Mouse (Mus musculus) forebrain, embryonic 15.5 days (tissue): ENCODE results near the gene Sbno2. TPM values are rescaled to one million over a fixed set of nuclear protein-coding genes. Genes with fewer than 3 reads are reported as not detected.
A peak's percentile ranks its signal among the peaks of the same experiment; 100 is the strongest.

Experiments used
- ATAC-seq: fragments of 200-750 bp; cut with Nextera tagmentation; replicated peaks from 2 replicates; pipeline ENCODE4 v1.8.0; 2017; ENCODE audit warnings: mild to moderate bottlenecking, moderate TSS enrichment, moderate library complexity
- H3K27ac ChIP-seq: fragments of 300-500 bp; sonication (generic); replicated peaks from 2 replicates; pipeline ENCODE4 v1.5.1; 2015; ENCODE audit warnings: mild to moderate bottlenecking, inconsistent platforms
- H3K27me3 ChIP-seq: fragments of 300-500 bp; sonication (generic); 2 replicates; pipeline ENCODE4 v1.6.1; 2015; ENCODE audit warnings: inconsistent platforms
- H3K36me3 ChIP-seq: fragments of 300-500 bp; sonication (generic); 2 replicates; pipeline ENCODE4 v1.6.1; 2015; ENCODE audit warnings: mild to moderate bottlenecking, inconsistent platforms
- H3K4me1 ChIP-seq: fragments of 300-500 bp; sonication (generic); 2 replicates; pipeline ENCODE4 v1.6.1; 2015; ENCODE audit warnings: inconsistent platforms
- H3K4me2 ChIP-seq: fragments of 300-500 bp; sonication (generic); replicated peaks from 2 replicates; pipeline ENCODE4 v1.6.1; 2015; ENCODE audit warnings: mild to moderate bottlenecking, inconsistent platforms
- H3K4me3 ChIP-seq: fragments of 300-500 bp; sonication (generic); 2 replicates; pipeline ENCODE4 v1.5.1; 2015; ENCODE audit warnings: mild to moderate bottlenecking, inconsistent platforms
- H3K9ac ChIP-seq: fragments of 300-500 bp; sonication (generic); replicated peaks from 2 replicates; pipeline ENCODE4 v1.6.1; 2015; ENCODE audit warnings: mild to moderate bottlenecking, inconsistent platforms
- H3K9me3 ChIP-seq: fragments of 300-500 bp; sonication (generic); 2 replicates; pipeline ENCODE4 v1.6.1; 2016; ENCODE audit warnings: inconsistent platforms
- WGBS: fragments of 180-500 bp; shearing (Covaris S2); methylation state at CpG from one replicate; pipeline ENCODE4 v1.1.7; 2015; ENCODE audit warnings: mixed read lengths; 5-methylcytosine and 5-hydroxymethylcytosine counted together
- polyA plus RNA-seq: library from polyadenylated mRNA; unstranded; fragments of >200 nt; fragmentation: Nextera tagmentation; extraction: Ambion mirVana; gene quantifications from 2 replicates; pipeline ENCODE4 v1.2.1, GENCODE M21; 2015

Gene Sbno2
- polyA plus RNA-seq: 13.4 TPM in 2 replicates

- no peak for ATAC-seq
- Histone ChIP-seq H3K9ac (no peak within 1 kb of the TSS), H3K36me3 (no peaks in the 10 kb centered on the region), H3K4me3 (no peak within 1 kb of the TSS), H3K4me1 (peaks cover 18% of the 10 kb centered on the region), H3K9me3 (no peaks in the 10 kb centered on the region), H3K27ac (no peak within 1 kb of the TSS), H3K27me3 (no peaks in the 10 kb centered on the region), H3K4me2 (no peak within 1 kb of the TSS)
- WGBS: 71% methylated on average over 5 of the region's 5 CpGs
These were observed at the start of gene Sbno2 for GRCm38 (mm10) chr10:80105460-80105859. Sbno2 (minus strand) TSS chr10:80105571.

DNA sequence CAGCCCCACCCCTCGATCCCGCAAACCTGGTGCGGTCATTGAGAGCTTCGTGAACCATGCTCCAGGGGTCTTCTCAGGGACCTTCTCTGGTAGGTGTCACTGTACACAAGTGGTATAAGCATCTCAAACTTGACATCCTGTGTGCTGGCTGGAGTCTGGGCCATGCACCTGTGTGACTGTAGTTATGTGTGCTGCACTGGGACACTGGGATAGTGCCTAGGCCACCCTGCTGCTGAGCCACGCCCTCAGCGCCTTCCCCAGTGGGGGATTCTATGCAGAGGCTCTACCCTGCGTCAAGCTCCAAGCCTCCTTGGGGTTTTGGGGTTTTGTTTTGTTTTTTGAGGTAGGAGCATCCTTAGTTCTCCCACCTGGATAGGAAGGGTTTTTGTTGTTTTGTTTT, 49.0 kb upstream of the Sbno2 start:
- H3K27me3 ChIP-seq: no peaks in the 10 kb centered on the region
- H3K4me1 ChIP-seq: peaks cover 78% of the 10 kb centered on the region
- no peak for ATAC-seq
- H3K4me2 ChIP-seq: no peak overlapping the region
- no peak overlapping the region; the same call in 1 of the 2 replicates for H3K9ac ChIP-seq
- WGBS: 85% methylated on average over 7 of the region's 7 CpGs
- no peak overlapping the region for H3K4me3 ChIP-seq
- peak overlapping the region; percentile 31; the same call in 1 of the 2 replicates for H3K27ac ChIP-seq
- H3K9me3 ChIP-seq: no peaks in the 10 kb centered on the region
- peaks cover 56% of the 10 kb centered on the region for H3K36me3 ChIP-seq

DNA sequence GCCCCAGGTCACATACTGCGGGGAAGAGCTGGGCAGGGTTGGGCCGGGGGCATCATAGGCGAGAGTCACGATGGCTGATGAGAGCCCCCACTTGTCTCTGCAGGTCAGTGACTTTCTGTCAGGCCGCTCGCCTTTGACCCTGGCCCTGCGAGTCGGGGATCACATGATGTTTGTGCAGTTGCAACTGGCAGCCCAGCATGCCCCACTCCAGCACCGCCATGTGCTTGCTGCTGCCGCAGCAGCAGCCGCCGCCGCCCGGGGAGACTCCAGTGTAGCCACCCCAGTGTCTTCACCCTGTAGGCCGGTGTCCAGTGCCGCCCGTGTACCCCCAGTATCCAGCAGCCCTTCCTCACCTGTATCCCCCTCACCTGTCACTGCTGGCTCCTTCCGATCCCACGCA, 48.3 kb upstream of the Sbno2 start:
- ATAC-seq: no peak
- Histone ChIP-seq H3K36me3 (peaks cover 56% of the 10 kb centered on the region), H3K27ac (peak overlapping the region; percentile 100), H3K4me1 (peaks cover 71% of the 10 kb centered on the region), H3K9ac (peak overlapping the region; percentile 99; the same call in 1 of the 2 replicates), H3K9me3 (no peaks in the 10 kb centered on the region), H3K4me2 (peak overlapping the region; percentile 96), H3K4me3 (peak overlapping the region; percentile 80), H3K27me3 (no peaks in the 10 kb centered on the region)
- 86% methylated on average over 19 of the region's 19 CpGs for WGBS

DNA sequence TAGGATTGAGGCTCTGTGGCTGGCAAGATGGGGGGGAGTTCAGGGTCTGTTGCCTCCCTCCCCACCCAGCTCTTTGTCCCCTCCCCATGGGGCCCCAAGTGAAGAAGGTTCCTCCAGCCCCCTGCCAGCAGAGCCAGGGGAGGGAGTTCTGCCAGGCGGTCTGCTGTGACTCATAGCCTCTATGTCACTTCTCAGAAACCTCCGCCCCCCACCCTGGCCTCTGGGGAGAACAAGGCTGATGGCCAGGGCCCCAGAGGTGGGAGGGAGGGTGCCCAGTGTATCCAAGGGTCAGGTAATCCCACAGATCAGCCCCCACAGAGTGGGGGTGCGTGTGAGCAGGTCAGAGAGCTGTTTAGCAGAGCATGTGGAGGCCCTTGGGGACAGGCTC, 47.5 kb upstream of the Sbno2 start:
- H3K27ac ChIP-seq: peak overlapping the region; percentile 100
- ATAC-seq: no peak
- H3K9ac ChIP-seq: peak overlapping the region; percentile 99
- H3K4me3 ChIP-seq: peak overlapping the region; percentile 80
- H3K36me3 ChIP-seq: peaks cover 56% of the 10 kb centered on the region
- no peaks in the 10 kb centered on the region for H3K27me3 ChIP-seq
- 46% methylated on average over 3 of the region's 3 CpGs for WGBS
- H3K4me2 ChIP-seq: peak overlapping the region; percentile 96
- H3K9me3 ChIP-seq: no peaks in the 10 kb centered on the region
- H3K4me1 ChIP-seq: peaks cover 66% of the 10 kb centered on the region

GRCm38 (mm10) chr10:80152071-80152872, 46.9 kb upstream of the Sbno2 start:
- Histone ChIP-seq H3K27me3 (no peaks in the 10 kb centered on the region), H3K4me2 (peak overlapping the region; percentile 96), H3K4me1 (peaks cover 62% of the 10 kb centered on the region), H3K9me3 (no peaks in the 10 kb centered on the region), H3K4me3 (peak overlapping the region; percentile 80), H3K9ac (peak overlapping the region; percentile 99), H3K27ac (peak overlapping the region; percentile 100), H3K36me3 (peaks cover 53% of the 10 kb centered on the region)
- no peak for ATAC-seq
- 2% methylated on average over 15 of the region's 15 CpGs for WGBS

DNA sequence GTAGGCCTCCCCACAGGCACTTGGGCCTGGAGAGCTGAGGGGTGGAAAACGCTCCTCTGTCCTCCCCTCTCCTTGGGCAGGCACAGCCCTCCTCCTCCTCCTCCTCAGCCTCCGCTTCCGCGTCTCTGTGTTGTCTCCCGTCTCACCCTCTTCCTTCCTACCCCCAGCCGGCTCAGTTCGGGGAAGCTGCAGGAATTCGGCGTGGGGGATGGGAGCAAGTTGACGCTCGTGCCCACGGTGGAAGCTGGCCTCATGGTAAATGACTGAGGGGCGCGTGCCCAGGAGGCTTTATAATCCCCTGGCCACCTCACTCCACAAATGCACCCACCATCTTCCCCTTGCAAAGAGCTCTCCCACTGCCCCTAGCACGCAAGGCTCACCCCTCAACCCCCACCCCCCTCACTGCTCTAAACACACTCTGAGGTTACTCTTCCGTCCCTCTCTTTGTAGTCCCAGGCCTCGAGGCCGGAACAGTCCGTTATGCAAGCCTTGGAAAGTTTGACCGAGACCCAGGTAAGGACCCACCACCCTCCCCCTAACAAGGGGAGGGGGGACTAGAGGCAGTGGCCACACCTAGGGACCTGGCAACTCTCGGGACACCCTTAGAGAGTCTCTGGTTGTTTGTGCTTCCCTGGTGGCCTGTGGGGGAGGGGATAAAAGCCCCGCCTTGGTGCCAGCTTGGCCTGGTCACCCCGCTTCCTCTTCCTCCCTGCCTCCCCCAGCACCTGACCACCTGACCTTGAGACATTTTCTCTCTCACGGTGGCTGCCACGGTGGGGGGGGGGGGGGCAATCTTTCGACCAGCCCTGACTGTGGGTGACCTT, 46.1 kb upstream of the Sbno2 start:
- Histone ChIP-seq H3K9ac (peak overlapping the region; percentile 99), H3K27ac (peak overlapping the region; percentile 100), H3K4me1 (peaks cover 54% of the 10 kb centered on the region), H3K4me3 (peak overlapping the region; percentile 80), H3K9me3 (no peaks in the 10 kb centered on the region), H3K4me2 (peak overlapping the region; percentile 96), H3K27me3 (no peaks in the 10 kb centered on the region), H3K36me3 (peaks cover 45% of the 10 kb centered on the region)
- WGBS: under 1% methylated on average over 26 of the region's 26 CpGs
- ATAC-seq: no peak

DNA sequence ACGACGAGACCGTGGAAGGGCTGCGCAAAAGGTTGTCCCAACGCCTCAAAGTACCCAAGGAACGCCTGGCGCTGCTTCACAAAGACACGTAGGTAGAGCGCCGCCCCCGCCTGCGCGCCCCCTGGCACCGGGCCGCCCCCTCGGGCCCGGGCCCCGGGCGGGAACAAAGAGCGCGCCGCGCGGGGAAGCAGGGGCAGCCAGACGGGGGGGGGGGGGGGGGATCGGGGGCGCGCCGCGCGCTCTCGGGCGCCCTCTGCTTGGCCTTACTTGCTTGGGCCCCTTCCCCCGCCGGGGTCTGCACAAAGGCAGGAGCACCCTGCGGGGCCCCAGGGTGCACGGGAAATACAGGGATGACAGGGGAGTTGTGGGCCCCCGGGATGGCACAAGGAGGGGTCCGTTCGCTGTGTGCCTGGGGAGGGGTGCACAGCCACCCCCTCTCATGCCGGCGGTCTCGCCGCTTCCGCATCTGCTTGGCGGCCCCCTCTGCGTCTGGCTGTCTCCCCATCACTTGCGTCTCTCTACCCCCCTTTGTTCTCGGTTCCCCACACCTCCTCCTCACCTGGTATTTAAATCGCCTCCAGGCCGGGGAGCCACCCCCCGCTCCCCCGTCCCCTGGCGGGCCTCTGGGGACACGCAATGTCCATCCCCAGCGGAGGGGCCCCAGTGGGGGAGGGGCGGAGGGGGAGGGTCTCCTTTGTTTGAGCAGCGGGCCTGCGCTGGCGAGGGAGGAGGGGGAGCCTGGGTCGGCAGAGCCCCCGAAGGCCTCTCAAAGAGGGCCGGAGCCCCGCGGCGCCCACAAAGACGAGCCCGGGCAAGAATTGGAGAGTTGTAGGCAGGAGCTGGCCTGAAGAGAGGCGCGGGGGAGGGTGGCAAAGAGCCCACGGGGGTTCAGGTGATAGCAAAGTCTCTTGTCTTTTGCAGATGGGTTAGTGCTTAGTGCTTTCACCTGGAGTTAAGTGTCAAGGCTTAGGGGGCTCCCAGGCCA, 45.1 kb upstream of the Sbno2 start:
- H3K27ac ChIP-seq: peak overlapping the region; percentile 100
- H3K36me3 ChIP-seq: peaks cover 36% of the 10 kb centered on the region
- no peaks in the 10 kb centered on the region for H3K9me3 ChIP-seq
- H3K4me2 ChIP-seq: peak overlapping the region; percentile 96
- ATAC-seq: 0 out of 2 replicates have a peak, but pooled peaks have one; percentile 2
- peak overlapping the region; percentile 80 for H3K4me3 ChIP-seq
- peaks cover 53% of the 10 kb centered on the region for H3K4me1 ChIP-seq
- 0% methylated on average over 47 of the region's 71 CpGs for WGBS
- no peaks in the 10 kb centered on the region for H3K27me3 ChIP-seq
- peak overlapping the region; percentile 99 for H3K9ac ChIP-seq

DNA sequence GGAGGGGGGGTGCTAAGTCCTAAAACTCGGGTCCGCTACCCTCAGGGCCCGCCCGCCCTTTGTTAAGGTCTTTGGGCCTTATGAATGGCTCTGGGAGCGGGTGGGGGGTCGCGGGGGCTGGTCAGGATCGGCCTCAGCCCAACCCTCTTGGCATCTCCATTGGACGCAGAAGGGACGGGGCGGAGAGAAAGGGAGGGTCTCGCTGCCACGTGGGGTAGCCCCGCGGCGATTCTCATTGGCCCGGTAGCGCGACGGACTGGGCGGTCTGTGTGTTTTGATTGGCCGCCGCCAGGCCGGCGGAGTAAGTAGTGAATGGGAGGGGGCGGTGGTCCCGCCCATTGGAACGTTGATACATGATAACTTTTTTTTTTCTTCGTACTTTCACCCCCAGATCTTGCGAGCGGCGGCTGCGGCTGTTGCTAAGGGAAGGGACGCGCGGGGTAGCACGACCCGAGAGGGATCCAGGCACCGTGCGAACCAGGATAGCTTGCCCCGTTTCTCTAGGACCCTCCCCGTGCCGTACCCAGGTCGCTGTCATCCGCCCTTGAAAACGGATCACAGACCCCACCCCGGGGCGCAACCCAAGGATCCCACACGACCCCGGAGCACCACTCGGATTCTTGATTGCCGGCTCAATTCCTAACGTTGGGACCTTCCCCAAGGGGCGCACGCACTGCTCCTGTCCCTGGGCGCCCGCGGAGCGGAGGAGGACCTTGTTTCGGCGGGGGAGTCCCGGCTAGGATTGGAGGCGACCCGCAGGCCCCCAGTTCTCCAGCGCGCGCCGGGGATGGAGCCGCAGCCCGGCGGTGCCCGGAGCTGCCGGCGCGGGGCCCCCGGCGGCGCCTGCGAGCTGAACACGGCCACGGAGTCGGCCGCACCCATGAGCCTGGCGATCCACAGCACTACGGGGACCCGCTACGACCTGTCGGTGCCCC, 44.2 kb upstream of the Sbno2 start:
- Histone ChIP-seq H3K4me1 (peaks cover 50% of the 10 kb centered on the region), H3K9me3 (no peaks in the 10 kb centered on the region), H3K36me3 (peaks cover 34% of the 10 kb centered on the region), H3K27ac (peak overlapping the region; percentile 100), H3K9ac (peak overlapping the region; percentile 99), H3K27me3 (no peaks in the 10 kb centered on the region), H3K4me3 (peak overlapping the region; percentile 80), H3K4me2 (peak overlapping the region; percentile 96)
- WGBS: under 1% methylated on average over 81 of the region's 88 CpGs
- peak; percentile 84 for ATAC-seq

DNA sequence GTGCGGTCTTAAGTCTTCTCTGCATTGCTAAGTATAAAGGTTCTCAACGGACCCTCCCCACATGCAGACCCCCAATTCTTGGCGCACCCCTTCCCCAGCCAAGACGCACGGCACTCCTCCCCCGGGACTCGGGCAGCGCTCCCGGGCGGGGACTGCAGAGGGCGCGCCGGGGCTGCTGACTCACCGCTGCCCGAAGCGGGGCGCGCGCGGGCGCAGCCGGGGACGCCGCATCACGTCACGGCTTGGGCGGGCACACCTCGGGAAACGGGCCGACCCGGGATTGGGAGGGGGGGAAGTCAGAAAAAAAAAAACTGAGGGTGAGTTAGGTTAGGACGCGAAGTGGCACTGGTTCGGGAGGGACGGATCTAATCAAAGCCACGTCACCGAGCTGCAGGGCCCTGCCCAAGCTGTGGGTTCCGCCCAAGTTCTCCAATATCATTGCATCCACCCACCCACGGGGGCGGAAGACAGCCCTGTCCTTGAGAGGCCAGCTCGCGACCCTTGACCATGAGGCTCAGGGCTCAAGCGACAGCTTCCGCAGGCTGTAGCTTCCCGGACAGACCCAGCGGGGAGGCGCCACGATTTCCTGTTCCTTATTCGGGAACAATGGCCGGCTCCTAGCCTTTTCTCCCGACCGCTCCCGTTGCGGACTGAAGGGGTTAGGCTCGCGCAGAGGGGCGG, 43.4 kb upstream of the Sbno2 start:
- under 1% methylated on average over 57 of the region's 57 CpGs for WGBS
- Histone ChIP-seq H3K9ac (peak overlapping the region; percentile 98), H3K4me3 (peak overlapping the region; percentile 80), H3K27me3 (no peaks in the 10 kb centered on the region), H3K36me3 (peaks cover 34% of the 10 kb centered on the region), H3K27ac (peak overlapping the region; percentile 100), H3K4me1 (peaks cover 42% of the 10 kb centered on the region), H3K4me2 (peak overlapping the region; percentile 66), H3K9me3 (no peaks in the 10 kb centered on the region)
- peak; percentile 47 for ATAC-seq
